Mouse (Mus musculus) embryonic facial prominence, embryonic 14.5 days (tissue): ENCODE measurements around the gene Hlcs. TPM values are rescaled to one million over a fixed set of nuclear protein-coding genes. Genes with fewer than 3 reads are reported as not detected.
A peak's percentile ranks its signal among the peaks of the same experiment; 100 is the strongest.

Source experiments
- ATAC-seq: fragments of 200-750 bp; cut with Nextera tagmentation; 2 replicates; pipeline ENCODE4 v1.8.0; 2017; ENCODE audit warnings: low read depth, moderate number of reproducible peaks, moderate TSS enrichment
- DNase-seq: peaks from one replicate; pipeline ENCODE4 v3.0.0-alpha.2; 2015; ENCODE audit warnings: low spot score
- H3K27ac ChIP-seq: fragments of 300-500 bp; sonication (generic); replicated peaks from 2 replicates; pipeline ENCODE4 v1.5.1; 2014; ENCODE audit warnings: low read depth, mild to moderate bottlenecking, low read length, moderate library complexity
- H3K27me3 ChIP-seq: fragments of 300-500 bp; sonication (generic); replicated peaks from 2 replicates; pipeline ENCODE4 v1.6.1; 2014; ENCODE audit warnings: low read length; ENCODE audit not compliant: control insufficient read depth, insufficient read depth
- H3K36me3 ChIP-seq: fragments of 300-500 bp; sonication (generic); 2 replicates; pipeline ENCODE4 v1.6.1; 2014; ENCODE audit warnings: low read length, mixed read lengths; ENCODE audit not compliant: control insufficient read depth, insufficient read depth
- H3K4me1 ChIP-seq: fragments of 300-500 bp; sonication (generic); 2 replicates; pipeline ENCODE4 v1.6.1; 2014; ENCODE audit warnings: antibody characterized with exemption, low read length; ENCODE audit not compliant: control insufficient read depth, insufficient read depth
- H3K4me2 ChIP-seq: fragments of 300-500 bp; sonication (generic); 2 replicates; pipeline ENCODE4 v1.6.1; 2014; ENCODE audit warnings: low read depth, mild to moderate bottlenecking, low read length, moderate library complexity, mixed read lengths
- H3K4me3 ChIP-seq: fragments of 300-500 bp; sonication (generic); 2 replicates; pipeline ENCODE4 v1.5.1; 2014; ENCODE audit warnings: low read depth, mild to moderate bottlenecking, low read length
- H3K9ac ChIP-seq: fragments of 300-500 bp; sonication (generic); 2 replicates; pipeline ENCODE4 v1.6.1; 2014; ENCODE audit warnings: low read depth, mild to moderate bottlenecking, low read length, moderate library complexity, mixed read lengths
- H3K9me3 ChIP-seq: fragments of 300-500 bp; sonication (generic); 2 replicates; pipeline ENCODE4 v1.6.1; 2016; ENCODE audit warnings: low read length; ENCODE audit not compliant: control insufficient read depth
- WGBS: fragments of 180-500 bp; shearing (Covaris S2); extraction: QIAGEN DNeasy Blood & Tissue Kit; methylation state at CpG from one replicate; pipeline ENCODE4 v1.1.7; 2014; 5-methylcytosine and 5-hydroxymethylcytosine counted together
- polyA plus RNA-seq: library from polyadenylated mRNA; unstranded; fragments of >200 nt; fragmentation: Nextera tagmentation; extraction: Ambion mirVana; gene quantifications from 2 replicates; pipeline ENCODE4 v1.2.1, GENCODE M21; 2014

Gene Hlcs
- polyA plus RNA-seq, 1 experiment from 2014 or later = 6.8 TPM

DNA sequence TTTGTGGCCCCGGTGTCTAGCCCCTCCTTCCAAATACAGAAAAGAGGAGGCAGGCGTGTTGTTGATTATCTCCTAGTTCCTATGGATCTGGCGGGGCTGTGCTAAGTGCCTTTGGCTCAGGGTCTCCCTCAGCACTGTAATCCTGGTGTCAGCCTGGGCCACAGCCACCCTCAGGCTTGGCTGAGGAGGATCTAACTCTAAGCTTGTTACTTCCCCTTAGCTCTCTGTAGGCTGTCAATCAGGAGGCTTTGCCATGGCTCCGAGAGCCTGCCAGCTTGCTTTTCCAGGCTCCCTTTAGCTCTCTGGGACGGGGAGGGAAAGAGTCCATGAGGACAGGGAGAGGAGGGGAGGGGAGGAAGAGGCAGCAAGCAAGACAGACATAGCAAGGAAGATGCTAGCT, 148.4 kb downstream of the Hlcs start:
- Histone ChIP-seq H3K4me2 (no peak overlapping the region), H3K4me3 (no peak overlapping the region), H3K4me1 (peaks cover 11% of the 10 kb centered on the region; the same call in 1 of the 2 replicates), H3K9me3 (no peaks in the 10 kb centered on the region), H3K27me3 (no peaks in the 10 kb centered on the region), H3K36me3 (no peaks in the 10 kb centered on the region), H3K27ac (no peak overlapping the region), H3K9ac (no peak overlapping the region)
- ATAC-seq (0 out of 2 replicates have a peak, but pooled peaks have one; percentile 41), DNase-seq (peak; percentile 41)
- 25% methylated on average over 5 of the region's 5 CpGs for WGBS

DNA sequence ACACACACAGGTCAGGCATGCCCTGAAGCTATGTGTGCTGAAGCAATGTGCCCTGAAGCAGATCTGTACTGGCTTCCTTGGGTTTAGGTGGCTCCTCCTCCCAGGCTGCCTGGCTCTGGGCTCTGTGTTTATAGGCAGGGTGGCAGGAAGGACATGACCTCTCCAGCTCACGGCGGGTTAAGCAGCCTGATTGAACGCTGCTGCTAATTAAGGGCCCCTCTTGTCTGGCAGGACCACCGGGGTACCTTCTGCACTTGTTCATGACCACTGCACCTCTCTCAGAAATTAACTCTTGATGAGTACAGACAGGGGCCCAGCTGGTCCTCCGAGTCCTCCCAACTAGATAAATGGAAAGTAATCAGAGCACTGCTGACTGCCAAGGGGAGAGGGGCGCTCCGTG, 149.1 kb downstream of the Hlcs start:
- ATAC-seq (peak; percentile 41; the same call in 1 of the 2 replicates), DNase-seq (peak; percentile 44)
- peaks cover 11% of the 10 kb centered on the region; the same call in 1 of the 2 replicates for H3K4me1 ChIP-seq
- H3K36me3 ChIP-seq = no peaks in the 10 kb centered on the region
- H3K9me3 ChIP-seq = no peaks in the 10 kb centered on the region
- H3K4me3 ChIP-seq = no peak overlapping the region
- H3K4me2 ChIP-seq = no peak overlapping the region
- H3K27me3 ChIP-seq = no peaks in the 10 kb centered on the region
- no peak overlapping the region for H3K27ac ChIP-seq
- 8% methylated on average over 7 of the region's 7 CpGs for WGBS
- H3K9ac ChIP-seq = no peak overlapping the region

DNA sequence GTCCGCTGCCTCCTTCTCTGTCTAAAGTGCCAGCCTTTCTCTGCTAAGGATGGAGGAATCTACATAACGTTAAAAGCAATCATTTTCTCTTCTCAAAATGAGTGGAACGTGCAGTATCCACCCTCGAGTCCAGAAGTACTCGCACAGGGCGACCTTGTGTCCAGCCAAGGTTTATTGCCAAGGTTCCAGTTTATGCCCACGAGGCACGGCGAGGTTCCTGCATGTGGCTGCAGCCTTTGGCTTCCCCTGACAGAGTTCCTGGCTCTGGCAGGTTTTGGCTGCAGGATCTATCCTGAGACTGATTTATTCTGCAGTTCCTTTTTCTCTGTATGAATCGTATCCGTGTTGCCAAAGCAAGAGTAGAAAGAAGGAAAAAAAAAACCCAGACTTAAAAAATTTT, 150.3 kb downstream of the Hlcs start:
- Histone ChIP-seq H3K4me1 (peaks cover 11% of the 10 kb centered on the region; the same call in 1 of the 2 replicates), H3K4me2 (no peak overlapping the region), H3K27ac (no peak overlapping the region), H3K9me3 (no peaks in the 10 kb centered on the region), H3K36me3 (no peaks in the 10 kb centered on the region), H3K27me3 (no peaks in the 10 kb centered on the region), H3K9ac (no peak overlapping the region), H3K4me3 (no peak overlapping the region)
- DNase-seq (no peak), ATAC-seq (no peak)
- 77% methylated on average over 11 of the region's 11 CpGs for WGBS

DNA sequence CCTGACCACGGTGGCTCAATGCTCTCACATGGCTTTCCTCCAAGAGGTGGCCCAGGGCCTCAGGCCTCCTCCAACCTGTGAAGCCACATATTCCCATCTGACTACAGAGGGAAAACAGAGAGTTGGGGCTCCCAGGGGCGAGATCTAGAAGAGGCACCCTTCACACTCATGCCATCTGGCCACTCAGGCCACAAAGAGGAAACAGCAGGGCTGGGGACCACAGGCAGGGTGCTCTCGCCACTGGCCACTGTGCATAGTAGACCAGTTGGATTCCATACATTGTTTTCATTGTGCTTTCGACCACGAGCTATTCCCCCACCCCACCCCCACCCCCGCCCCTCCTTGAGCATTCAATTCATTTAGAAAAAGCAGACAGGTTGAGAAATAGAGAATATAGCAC, 151.4 kb downstream of the Hlcs start:
- ATAC-seq = no peak
- no peaks in the 10 kb centered on the region for H3K27me3 ChIP-seq
- WGBS = 57% methylated on average over 6 of the region's 6 CpGs

DNA sequence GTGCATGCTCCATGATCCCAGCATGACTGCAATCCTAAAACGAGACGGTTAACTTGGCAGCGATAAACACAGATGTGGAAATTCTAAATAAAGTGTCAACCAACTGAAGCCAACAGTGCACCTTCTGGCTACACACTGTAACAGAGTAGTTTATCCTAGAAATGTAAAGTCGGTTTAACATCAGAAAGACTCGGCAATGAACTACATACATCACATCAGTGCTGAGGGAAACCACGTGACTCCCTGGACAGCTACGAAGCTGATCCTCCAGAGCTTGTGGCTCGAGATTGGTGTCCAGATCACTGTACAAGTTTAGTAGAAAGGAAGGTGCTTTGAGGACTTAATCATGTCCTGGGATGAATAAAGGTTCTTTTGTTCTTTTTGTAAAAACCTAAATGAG, 155.6 kb downstream of the Hlcs start:
- DNase-seq (no peak), ATAC-seq (no peak)
- no peaks in the 10 kb centered on the region for H3K4me1 ChIP-seq
- no peak overlapping the region for H3K4me3 ChIP-seq
- no peak overlapping the region for H3K27ac ChIP-seq
- H3K36me3 ChIP-seq = no peaks in the 10 kb centered on the region
- H3K9me3 ChIP-seq = no peaks in the 10 kb centered on the region
- H3K9ac ChIP-seq = no peak overlapping the region
- H3K4me2 ChIP-seq = no peak overlapping the region
- H3K27me3 ChIP-seq = no peaks in the 10 kb centered on the region
- 57% methylated on average over 8 of the region's 8 CpGs for WGBS

More for the DNA sequence above, 151.4 kb downstream of the Hlcs start:
- DNase-seq = no peak
- no peak overlapping the region for H3K4me3 ChIP-seq
- peaks cover 11% of the 10 kb centered on the region; the same call in 1 of the 2 replicates for H3K4me1 ChIP-seq
- H3K27ac ChIP-seq = no peak overlapping the region
- no peak overlapping the region for H3K4me2 ChIP-seq
- no peak overlapping the region for H3K9ac ChIP-seq
- H3K36me3 ChIP-seq = no peaks in the 10 kb centered on the region
- no peaks in the 10 kb centered on the region for H3K9me3 ChIP-seq

DNA sequence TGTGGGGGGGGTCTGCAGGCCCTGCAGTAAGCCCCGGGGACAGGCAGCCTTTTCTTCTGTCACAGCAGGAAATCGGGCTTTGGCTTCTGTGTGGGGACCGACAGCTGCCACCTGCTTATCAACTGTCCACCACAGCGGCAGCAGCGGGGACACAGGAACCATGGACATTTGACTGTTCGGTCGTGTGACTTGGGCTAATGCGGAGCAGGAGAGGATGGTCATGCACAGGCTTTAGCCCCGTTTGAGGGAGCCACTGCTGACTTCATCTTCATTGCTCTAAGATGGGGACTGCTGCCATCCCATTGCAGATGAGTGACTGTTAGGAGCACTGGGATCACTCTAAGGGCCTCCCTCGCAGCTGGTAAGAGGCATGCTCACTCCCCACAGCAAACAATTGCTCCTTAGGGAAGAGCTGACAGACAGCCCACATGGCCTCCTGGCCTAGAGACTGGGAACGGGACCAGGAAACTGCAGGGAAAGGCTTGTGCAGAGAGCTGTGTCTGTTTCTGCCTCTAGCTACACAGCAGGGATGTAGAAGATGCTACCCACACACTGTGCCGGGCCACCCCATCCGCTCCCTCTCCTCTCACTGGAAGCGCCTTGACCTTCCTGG, 158.2 kb downstream of the Hlcs start:
- Histone ChIP-seq H3K9me3 (no peaks in the 10 kb centered on the region), H3K4me3 (no peak overlapping the region), H3K27me3 (no peaks in the 10 kb centered on the region), H3K36me3 (no peaks in the 10 kb centered on the region), H3K4me1 (peaks cover 5% of the 10 kb centered on the region; the same call in 1 of the 2 replicates), H3K27ac (no peak overlapping the region), H3K9ac (no peak overlapping the region), H3K4me2 (no peak overlapping the region)
- DNase-seq (peak; percentile 59), ATAC-seq (peak; percentile 69)
- WGBS = 22% methylated on average over 12 of the region's 14 CpGs

DNA sequence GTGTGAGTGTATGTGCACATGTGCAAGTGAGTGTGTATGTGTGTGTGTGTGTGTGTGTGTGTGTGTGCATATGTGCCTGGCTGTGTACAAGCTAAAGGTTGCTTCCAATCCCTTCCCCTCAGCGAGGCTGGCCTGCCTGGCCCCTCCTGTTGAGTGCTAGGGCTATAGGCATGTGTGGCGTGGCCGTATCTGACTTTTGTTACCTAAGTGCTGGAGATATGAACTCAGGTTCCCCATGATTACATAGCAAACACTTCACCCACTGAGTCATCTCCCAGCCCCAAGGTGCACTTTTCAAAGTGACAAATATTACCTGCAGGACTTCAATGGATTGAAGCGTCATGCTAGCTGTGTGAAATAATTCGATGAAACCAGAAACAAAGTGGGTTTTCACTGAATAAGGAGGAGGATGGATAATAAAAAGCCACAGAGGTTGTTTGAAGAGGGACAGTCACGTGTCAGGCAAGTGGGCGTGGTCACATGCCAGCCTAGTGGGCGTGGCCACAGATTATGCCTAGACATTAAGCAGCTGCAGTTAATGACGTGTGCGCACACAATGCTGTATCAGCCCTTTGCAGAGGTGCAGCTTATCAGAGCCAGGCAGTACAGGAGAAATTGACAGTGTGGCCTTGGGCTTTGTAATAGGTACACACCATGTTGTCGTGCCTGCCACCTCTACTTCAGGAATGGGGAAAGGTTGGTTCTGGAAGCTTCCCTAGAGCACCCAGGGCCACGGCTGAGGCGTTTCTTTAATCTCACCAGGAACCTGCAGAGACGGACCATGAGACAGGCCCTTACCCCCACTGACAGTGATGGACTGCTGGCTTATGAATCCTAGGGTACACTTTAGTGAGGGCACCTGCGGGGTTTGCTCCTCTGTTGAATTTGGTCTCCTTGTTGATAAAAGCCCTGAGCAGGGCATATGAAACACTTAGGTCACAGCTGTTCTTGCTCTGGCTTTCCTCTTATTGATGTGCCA, 163.0 kb downstream of the Hlcs start:
- Histone ChIP-seq H3K4me2 (no peak overlapping the region), H3K27me3 (no peaks in the 10 kb centered on the region; the same call in 1 of the 2 replicates), H3K4me3 (no peak overlapping the region), H3K9me3 (no peaks in the 10 kb centered on the region), H3K36me3 (no peaks in the 10 kb centered on the region), H3K27ac (no peak overlapping the region), H3K9ac (no peak overlapping the region), H3K4me1 (peaks cover 15% of the 10 kb centered on the region)
- WGBS = 80% methylated on average over 15 of the region's 15 CpGs
- no peak for ATAC-seq
- no peak for DNase-seq

DNA sequence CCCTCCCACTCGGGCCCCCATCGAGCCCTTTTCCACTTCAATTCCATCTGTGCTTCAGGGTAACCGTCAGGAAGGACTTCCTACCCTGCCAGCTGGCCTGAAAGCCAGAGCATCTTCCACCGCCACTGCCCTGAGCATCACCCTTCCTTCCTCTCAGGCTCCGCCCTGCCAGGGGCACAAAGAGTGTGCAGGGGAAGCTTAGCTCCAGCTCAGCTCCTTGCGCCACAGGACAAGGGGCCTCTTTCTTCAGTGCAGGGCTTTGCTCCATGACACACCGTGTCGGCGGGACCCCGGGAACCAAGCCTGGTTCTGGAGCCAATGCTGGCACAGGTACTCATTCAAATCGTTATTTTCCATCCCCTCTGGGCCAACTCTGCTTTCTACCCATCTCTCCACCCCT, 165.2 kb downstream of the Hlcs start:
- DNase-seq (peak; percentile 55), ATAC-seq (peak; percentile 64)
- WGBS = 19% methylated on average over 11 of the region's 11 CpGs
- H3K27me3 ChIP-seq = no peaks in the 10 kb centered on the region; the same call in 1 of the 2 replicates
- no peaks in the 10 kb centered on the region for H3K9me3 ChIP-seq
- H3K4me2 ChIP-seq = peak overlapping the region; percentile 27; the same call in 1 of the 2 replicates
- no peak overlapping the region for H3K9ac ChIP-seq
- H3K4me1 ChIP-seq = peaks cover 24% of the 10 kb centered on the region
- H3K4me3 ChIP-seq = no peak overlapping the region
- H3K27ac ChIP-seq = no peak overlapping the region
- H3K36me3 ChIP-seq = no peaks in the 10 kb centered on the region
